Mouse (Mus musculus): ENCODE measurements at regions not wholly inside any gene's neighbourhood (a gene's known extent, or its start where the extent isn't known, plus 50 kb on each side); places are given as distances from the start of the nearest gene placed in this dataset.

DNA sequence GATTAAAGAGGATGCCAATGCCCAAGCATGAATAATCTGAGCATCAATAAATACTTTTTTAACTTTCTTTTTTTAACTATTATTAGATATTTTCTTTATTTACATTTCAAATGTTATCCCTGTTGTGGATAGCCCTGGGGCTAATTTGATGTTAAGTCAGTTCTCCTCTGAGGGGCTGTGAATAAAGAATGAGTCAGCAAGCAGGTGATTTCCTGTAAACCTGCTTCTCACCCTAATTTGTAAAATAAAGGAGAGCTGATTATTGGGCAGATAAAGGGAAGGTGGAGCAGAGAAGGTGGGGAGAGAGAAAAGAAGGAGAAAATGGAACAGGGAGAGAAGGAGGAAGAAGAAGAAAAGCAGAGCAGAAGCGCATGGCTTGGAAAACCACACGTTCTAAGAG, 1442.8 kb downstream of the 4930444P10Rik start:
- TF ChIP-seq MAFK (IDR thresholded peaks at IDR 0.05; ENCODE audit: insufficient read depth, low read depth, low read length) (0 out of 2 replicates have a peak, but pooled peaks have one; percentile 45), ZC3H11A (IDR thresholded peaks at IDR 0.05; ENCODE audit: borderline replicate concordance, low read depth, low read length) (no peak), CHD2 (IDR thresholded peaks at IDR 0.05; ENCODE audit: low read depth, low read length) (no peak)
